Mouse (Mus musculus) MEL (cell line): Measurements from ENCODE around the gene Fth1. TPM values are rescaled to one million over a fixed set of nuclear protein-coding genes. Genes with fewer than 3 reads are reported as not detected.

ENCODE experiments used
- DNase-seq: peaks from one replicate; pipeline ENCODE4 v3.0.0; 2011; ENCODE audit warnings: low read depth, low spot score
- H3K27ac ChIP-seq: 2 replicates; pipeline ENCODE4 v1.5.1; 2012; ENCODE audit warnings: low read depth, mild to moderate bottlenecking, control low read depth, low read length, moderate library complexity; ENCODE audit not compliant: control insufficient read depth
- H3K27me3 ChIP-seq, 2 experiments: fragments of 150-350 bp in 1 of 2; sonication (generic) in 1 of 2; 2 replicates each; pipeline ENCODE4 v1.6.1; 2012; ENCODE audit warnings: low read length in 2 of 2, mild to moderate bottlenecking in 2 of 2, improper control_type of control experiment in 1 of 2, moderate library complexity in 1 of 2; ENCODE audit not compliant: insufficient read depth in 2 of 2, control insufficient read depth in 1 of 2
- H3K36me3 ChIP-seq, 2 experiments: 2 replicates each; pipeline ENCODE4 v1.6.1; 2012 to 2014; ENCODE audit warnings: low read length in 2 of 2, improper control_type of control experiment in 1 of 2, inconsistent platforms in 1 of 2, mild to moderate bottlenecking in 1 of 2; ENCODE audit not compliant: insufficient read depth in 2 of 2, control insufficient read depth in 1 of 2
- H3K4me1 ChIP-seq, 2 experiments: fragments of 150-350 bp in 1 of 2; sonication (generic) in 1 of 2; 2 replicates each; pipeline ENCODE4 v1.6.1; 2012; ENCODE audit warnings: low read length in 2 of 2, improper control_type of control experiment in 1 of 2, mild to moderate bottlenecking in 1 of 2; ENCODE audit not compliant: insufficient read depth in 2 of 2, control insufficient read depth in 1 of 2
- H3K4me3 ChIP-seq, 2 experiments: fragments of 150-350 bp in 1 of 2; sonication (generic) in 1 of 2; 2 replicates each; pipeline ENCODE4 v1.5.1; 2012; ENCODE audit warnings: low read depth in 2 of 2, low read length in 2 of 2, mild to moderate bottlenecking in 2 of 2, moderate library complexity in 2 of 2, control low read depth in 1 of 2, improper control_type of control experiment in 1 of 2; ENCODE audit not compliant: control insufficient read depth in 1 of 2, insufficient read depth in 1 of 2
- H3K79me2 ChIP-seq: 2 replicates; pipeline ENCODE4 v1.6.1; 2012; ENCODE audit warnings: mild to moderate bottlenecking, low read length, moderate library complexity; ENCODE audit not compliant: control insufficient read depth, poor library complexity, insufficient read depth
- H3K9ac ChIP-seq: 2 replicates; pipeline ENCODE4 v1.6.1; 2012; ENCODE audit warnings: low read depth, mild to moderate bottlenecking, control low read depth, low read length, moderate library complexity; ENCODE audit not compliant: control insufficient read depth, poor library complexity, severe bottlenecking
- H3K9me3 ChIP-seq: fragments of 150-350 bp; sonication (generic); replicated peaks from 2 replicates; pipeline ENCODE4 v1.6.1; 2012; ENCODE audit warnings: mild to moderate bottlenecking, low read length, improper control_type of control experiment, moderate library complexity; ENCODE audit not compliant: insufficient read depth
- CHD2 ChIP-seq: IDR thresholded peaks from 2 replicates; pipeline ENCODE4 v1.6.1; 2011; ENCODE audit warnings: low read length, improper control_type of control experiment
- CTCF ChIP-seq, 3 experiments: IDR thresholded peaks in 2 of 3; conservative IDR thresholded peaks in 1 of 3; 2 replicates each; pipeline ENCODE4 v1.5.1; 2011 to 2012; ENCODE audit warnings: low read length in 3 of 3, low read depth in 2 of 3, mild to moderate bottlenecking in 2 of 3, improper control_type of control experiment in 1 of 3, inconsistent platforms in 1 of 3, mixed read lengths in 1 of 3, moderate library complexity in 1 of 3; ENCODE audit not compliant: control insufficient read depth in 1 of 3, insufficient read depth in 1 of 3, poor library complexity in 1 of 3, severe bottlenecking in 1 of 3
- E2F4 ChIP-seq: IDR thresholded peaks from 2 replicates; pipeline ENCODE4 v1.6.1; 2011; ENCODE audit warnings: low read depth, low read length, improper control_type of control experiment, borderline replicate concordance
- GABPA ChIP-seq: IDR thresholded peaks from 2 replicates; pipeline ENCODE4 v1.6.1; 2012; ENCODE audit warnings: low read depth, mild to moderate bottlenecking, inconsistent platforms, low read length, improper control_type of control experiment, moderate library complexity
- JUND ChIP-seq: IDR thresholded peaks from 2 replicates; pipeline ENCODE4 v1.6.1; 2011; ENCODE audit warnings: low read depth, mild to moderate bottlenecking, improper control_type of control experiment, low read length
- KAT2A ChIP-seq: conservative IDR thresholded peaks from 2 replicates; pipeline ENCODE4 v1.6.1; 2012; ENCODE audit warnings: low read depth, low read length, improper control_type of control experiment, inconsistent platforms
- MAZ ChIP-seq: IDR thresholded peaks from 2 replicates; pipeline ENCODE4 v1.6.1; 2012; ENCODE audit warnings: low read depth, mild to moderate bottlenecking, inconsistent platforms, low read length, improper control_type of control experiment
- MXI1 ChIP-seq: IDR thresholded peaks from 2 replicates; pipeline ENCODE4 v1.6.1; 2011; ENCODE audit warnings: mild to moderate bottlenecking, low read depth, low read length, improper control_type of control experiment
- MYB ChIP-seq: IDR thresholded peaks from 2 replicates; pipeline ENCODE4 v1.6.1; 2011; ENCODE audit warnings: mild to moderate bottlenecking, low read depth, low read length, improper control_type of control experiment
- NRF1 ChIP-seq: IDR thresholded peaks from 2 replicates; pipeline ENCODE4 v1.6.1; 2014; ENCODE audit warnings: low read depth, mild to moderate bottlenecking, inconsistent platforms, low read length, improper control_type of control experiment, moderate library complexity; ENCODE audit not compliant: poor library complexity, insufficient read depth, severe bottlenecking
- RAD21 ChIP-seq: IDR thresholded peaks from 2 replicates; pipeline ENCODE4 v1.6.1; 2011; ENCODE audit warnings: mild to moderate bottlenecking, low read depth, low read length, improper control_type of control experiment
- RCOR1 ChIP-seq: IDR thresholded peaks from 2 replicates; pipeline ENCODE4 v1.6.1; 2012; ENCODE audit warnings: low read depth, mild to moderate bottlenecking, inconsistent platforms, low read length, improper control_type of control experiment
- SMC3 ChIP-seq: IDR thresholded peaks from 2 replicates; pipeline ENCODE4 v1.6.1; 2011; ENCODE audit warnings: low read depth, low read length, improper control_type of control experiment
- TBP ChIP-seq: IDR thresholded peaks from 2 replicates; pipeline ENCODE4 v1.8.0; 2011; ENCODE audit warnings: low read depth, low read length, improper control_type of control experiment
- USF2 ChIP-seq, 2 experiments: IDR thresholded peaks; 2 replicates each; pipeline ENCODE4 v1.6.1; 2011 to 2012; ENCODE audit warnings: improper control_type of control experiment in 2 of 2, low read length in 2 of 2, borderline replicate concordance in 1 of 2, inconsistent platforms in 1 of 2, low read depth in 1 of 2, mild to moderate bottlenecking in 1 of 2; ENCODE audit not compliant: insufficient read depth in 1 of 2
- ZC3H11A ChIP-seq: IDR thresholded peaks from 2 replicates; pipeline ENCODE4 v1.6.1; 2012; ENCODE audit warnings: low read depth, mild to moderate bottlenecking, inconsistent platforms, low read length, improper control_type of control experiment
- ZKSCAN1 ChIP-seq: IDR thresholded peaks from 2 replicates; pipeline ENCODE4 v1.6.1; 2012; ENCODE audit warnings: low read depth, mild to moderate bottlenecking, inconsistent platforms, low read length, improper control_type of control experiment, moderate library complexity
- ZNF384 ChIP-seq: IDR thresholded peaks from 2 replicates; pipeline ENCODE4 v1.6.1; 2012; ENCODE audit warnings: low read depth, mild to moderate bottlenecking, inconsistent platforms, low read length, improper control_type of control experiment
- polyA plus RNA-seq, 2 experiments: library from polyadenylated mRNA; stranded (reverse) in 1 of 2; unstranded in 1 of 2; fragments of >175 nt in 1 of 2; fragments of >200 nt in 1 of 2; gene quantifications; 2 replicates each; pipeline versions ENCODE4 v1.2.1 to v1.2.4; 2012; ENCODE audit warnings: low replicate concordance in 2 of 2, low read depth in 1 of 2; ENCODE audit not compliant: insufficient read length in 2 of 2, insufficient read depth in 1 of 2, missing spikeins in 1 of 2
- total RNA-seq: library from RNA; depleted of rRNA; stranded (reverse); fragments of 300-350 nt; gene quantifications from 2 replicates; pipeline ENCODE4 v1.2.3, GENCODE M21; 2012

The Fth1 gene
- total and polyA plus RNA-seq, 3 experiments: 444 to 2,175 (median 2,118) TPM

GRCm38 (mm10) chr19:10015442-10015841 lies 35.0 kb downstream of the Fth1 start:
- H3K4me3 ChIP-seq: no peak overlapping the region
- no peak overlapping the region for H3K27ac ChIP-seq
- H3K9ac ChIP-seq: no peak overlapping the region
- H3K9me3 ChIP-seq: no peaks in the 10 kb centered on the region
- H3K27me3 ChIP-seq: no peaks in the 10 kb centered on the region; a peak in 1 of 4 replicates
- DNase-seq: no peak
- no peak for TF ChIP-seq CTCF (IDR thresholded peaks at IDR 0.05 in 2 of 3, conservative IDR thresholded peaks at IDR 0.05 in 1 of 3; ENCODE audit: control insufficient read depth in 1 of 3, insufficient read depth in 1 of 3, low read depth in 2 of 3, low read length in 3 of 3, poor library complexity in 1 of 3, severe bottlenecking in 1 of 3)
- TF ChIP-seq ZKSCAN1: no peak
- TF ChIP-seq RAD21: no peak
- H3K79me2 ChIP-seq: no peaks in the 10 kb centered on the region
- H3K4me1 ChIP-seq: peaks cover 2 to 34% of the 10 kb centered on the region in 2 experiments; a peak in 3 of 4 replicates
- peaks cover 0 to 18% of the 10 kb centered on the region in 2 experiments; a peak in 2 of 4 replicates for H3K36me3 ChIP-seq

GRCm38 (mm10) chr19:10016151-10016550 lies 35.8 kb downstream of the Fth1 start:
- DNase-seq: no peak
- no peak overlapping the region for H3K9ac ChIP-seq
- peaks cover 0 to 18% of the 10 kb centered on the region in 2 experiments; a peak in 2 of 4 replicates for H3K36me3 ChIP-seq
- H3K27me3 ChIP-seq: no peaks in the 10 kb centered on the region; a peak in 1 of 4 replicates
- no peak overlapping the region for H3K4me3 ChIP-seq
- H3K79me2 ChIP-seq: no peaks in the 10 kb centered on the region
- TF ChIP-seq CHD2 (no peak), RAD21 (no peak), GABPA (no peak), USF2 (IDR thresholded peaks at IDR 0.05; ENCODE audit: borderline replicate concordance in 1 of 2, insufficient read depth in 1 of 2, low read depth in 1 of 2, low read length in 2 of 2) (no peak), ZC3H11A (no peak), KAT2A (no peak), MYB (no peak), RCOR1 (no peak), MAZ (no peak), CTCF (IDR thresholded peaks at IDR 0.05 in 2 of 3, conservative IDR thresholded peaks at IDR 0.05 in 1 of 3; ENCODE audit: control insufficient read depth in 1 of 3, insufficient read depth in 1 of 3, low read depth in 2 of 3, low read length in 3 of 3, poor library complexity in 1 of 3, severe bottlenecking in 1 of 3) (no peak), E2F4 (no peak), TBP (no peak), ZNF384 (no peak), MXI1 (no peak), NRF1 (no peak), JUND (no peak), SMC3 (no peak)
- H3K4me1 ChIP-seq: peaks cover 2 to 34% of the 10 kb centered on the region in 2 experiments; a peak in 3 of 4 replicates
- no peak overlapping the region for H3K27ac ChIP-seq
- H3K9me3 ChIP-seq: no peaks in the 10 kb centered on the region
